Mouse (Mus musculus): ENCODE measurements around the gene Tubg2. TPM values are rescaled to one million over a fixed set of nuclear protein-coding genes. Genes with fewer than 3 reads are reported as not detected.
"Not testable (repeated sequence)": the region's sequence is repeated elsewhere in the genome, so short reads cannot be mapped to it uniquely, and the experiment has no call there.

Tubg2 gene
- polyA plus RNA-seq, 1 experiment from 2014 or later, result 3.5 TPM

DNA sequence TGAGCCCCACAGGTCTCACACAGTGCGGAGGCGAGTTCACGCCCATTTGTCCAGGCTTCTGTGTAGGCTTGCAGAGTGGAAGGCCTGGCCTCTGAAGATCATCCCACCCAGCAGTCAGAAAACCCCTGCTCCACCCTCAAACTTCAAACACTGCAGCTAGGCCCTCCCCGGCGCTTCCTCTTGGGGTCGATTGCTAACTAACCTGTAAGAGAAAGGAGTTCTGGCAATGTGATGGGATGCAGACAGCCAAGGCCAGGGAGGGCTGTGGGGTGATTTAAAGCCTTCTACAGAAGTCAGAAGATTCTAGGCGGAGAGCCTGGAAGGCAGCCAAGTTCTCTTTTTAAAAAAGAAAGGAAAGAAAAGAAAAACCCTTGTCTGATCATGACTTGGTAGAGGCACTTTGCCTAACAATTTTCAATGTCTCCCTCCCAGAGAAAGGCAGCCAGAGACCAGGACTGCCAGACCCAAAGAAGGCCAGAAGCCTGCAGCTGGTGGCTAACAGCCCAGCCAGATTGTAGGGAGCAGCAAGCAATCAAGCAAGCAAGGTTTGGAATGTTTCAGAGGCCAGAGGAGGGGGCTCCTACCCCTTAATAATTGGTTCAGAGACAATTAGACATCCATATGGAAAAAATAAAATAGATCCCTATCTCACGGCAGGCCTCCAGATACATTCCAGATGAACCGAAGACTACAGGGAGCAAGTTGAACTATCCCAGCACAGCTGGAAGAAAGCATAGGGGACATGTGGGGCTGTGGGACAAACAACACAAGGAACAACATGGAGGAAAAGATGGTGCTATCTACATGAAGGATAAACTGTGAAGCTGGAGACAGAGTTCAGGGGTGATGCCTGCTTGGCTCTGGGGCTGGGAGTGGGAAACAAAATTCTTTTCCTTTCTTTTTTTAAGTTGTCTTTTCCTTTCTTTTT, 6.3 kb upstream of the Tubg2 start:
- H3K27me3 ChIP-seq, result no peaks in the 10 kb centered on the region
- POLR2A ChIA-PET, result interaction anchor here (1.3 kb wide), 1 partner anchor 22 kb away, joined by 3 read pairs; the partner anchor contains the start of genes Cntnap1 and Plekhh3
- no peak for DNase-seq (ENCODE audit: low read depth, low spot score)
- no peak for TF ChIP-seq CTCF (IDR thresholded peaks at IDR 0.05)
- in situ Hi-C loops (cut with MboI; ENCODE audit: low pct_unique_long_range_greater_than_20kb), result no loop called here
- CTCF ChIA-PET, result interaction anchor here (0.8 to 1.1 kb wide), 2 partner anchors 10 to 22 kb away, joined by 3 read pairs; no protein-coding TSS in a partner anchor
- ATAC-seq, result no peak

DNA sequence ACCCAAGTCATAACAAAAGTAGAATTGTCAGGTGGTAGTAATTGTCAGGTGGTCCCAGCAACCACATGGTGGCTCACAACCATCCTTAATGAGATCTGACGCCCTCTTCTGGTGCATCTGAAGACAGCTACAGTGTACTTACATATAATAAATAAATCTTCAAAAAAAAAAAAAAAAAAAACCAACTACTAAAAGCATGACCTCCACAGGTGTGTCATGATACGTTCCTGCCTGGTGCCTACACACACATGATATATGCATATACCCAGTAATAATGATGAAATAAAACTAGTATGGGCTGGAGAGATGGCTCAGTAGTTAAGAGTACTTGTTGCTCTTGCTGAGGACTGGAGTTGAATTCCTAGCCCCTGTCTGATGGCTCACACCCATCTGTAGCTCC, 4.6 kb upstream of the Tubg2 start:
- DNase-seq (ENCODE audit: low read depth, low spot score), result no peak

GRCm38 (mm10) chr11:101152825-101153224, 2.9 kb upstream of the Tubg2 start:
- H3K27me3 ChIP-seq, result no peaks in the 10 kb centered on the region
- no peak for DNase-seq (ENCODE audit: low read depth, low spot score)
- POLR2A ChIA-PET, result interaction anchor here (0.7 kb wide), 1 partner anchor 147 kb away, joined by 5 read pairs; no protein-coding TSS in a partner anchor
- TF ChIP-seq CTCF (IDR thresholded peaks at IDR 0.05), result no peak
- no peak for ATAC-seq
- CTCF ChIA-PET, result interaction anchor here (0.7 to 1.3 kb wide), 5 partner anchors 11 to 48 kb away, joined by 3 to 5 read pairs (median 3); partner anchors contain the start of gene Cntnap1
- in situ Hi-C loops (cut with MboI; ENCODE audit: low pct_unique_long_range_greater_than_20kb), result no loop called here

More for the DNA sequence above, 4.6 kb upstream of the Tubg2 start:
- in situ Hi-C loops (cut with MboI; ENCODE audit: low pct_unique_long_range_greater_than_20kb), result no loop called here
- H3K27me3 ChIP-seq, result no peaks in the 10 kb centered on the region
- ATAC-seq, result no peak
- CTCF ChIA-PET, result no interaction called here
- no peak for TF ChIP-seq CTCF (IDR thresholded peaks at IDR 0.05)
- POLR2A ChIA-PET, result no interaction called here

DNA sequence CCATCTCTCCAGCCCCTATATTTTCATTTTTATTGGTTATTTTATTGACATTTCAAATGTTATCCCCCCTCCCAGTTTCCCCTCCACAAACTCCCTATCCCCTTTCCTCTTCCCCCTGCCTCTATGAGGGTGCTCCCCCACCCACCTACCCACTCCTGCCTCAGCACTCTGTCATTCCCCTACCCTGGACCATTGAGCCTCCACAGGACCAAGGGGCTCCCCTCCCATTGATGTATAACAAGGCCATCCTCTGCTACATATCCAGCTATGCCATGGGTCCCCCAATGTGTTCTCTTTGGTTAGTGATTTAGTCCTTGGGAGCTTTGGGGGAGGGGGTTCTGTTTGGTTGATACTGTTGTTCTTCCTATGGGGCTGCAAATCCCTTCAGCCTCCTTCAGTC, 1.1 kb upstream of the Tubg2 start:
- ATAC-seq (no peak), DNase-seq (ENCODE audit: low read depth, low spot score) (no peak)
- ChIA-PET POLR2A (no interaction called here), CTCF (no interaction called here)
- no peak for TF ChIP-seq CTCF (IDR thresholded peaks at IDR 0.05)
- in situ Hi-C loops (cut with MboI; ENCODE audit: low pct_unique_long_range_greater_than_20kb), result no loop called here
- no peaks in the 10 kb centered on the region for H3K27me3 ChIP-seq

- no peak for TF ChIP-seq CTCF (IDR thresholded peaks at IDR 0.05)
- ChIA-PET CTCF (no interaction called here), POLR2A (no interaction called here)
- no peak for ATAC-seq
- DNase-seq (ENCODE audit: low read depth, low spot score), result no peak
- no peaks in the 10 kb centered on the region for H3K27me3 ChIP-seq
- in situ Hi-C loops (cut with MboI; ENCODE audit: low pct_unique_long_range_greater_than_20kb), result no loop called here
Observed at GRCm38 (mm10) chr11:101155151-101155550, 556 bp upstream of the Tubg2 start.

DNA sequence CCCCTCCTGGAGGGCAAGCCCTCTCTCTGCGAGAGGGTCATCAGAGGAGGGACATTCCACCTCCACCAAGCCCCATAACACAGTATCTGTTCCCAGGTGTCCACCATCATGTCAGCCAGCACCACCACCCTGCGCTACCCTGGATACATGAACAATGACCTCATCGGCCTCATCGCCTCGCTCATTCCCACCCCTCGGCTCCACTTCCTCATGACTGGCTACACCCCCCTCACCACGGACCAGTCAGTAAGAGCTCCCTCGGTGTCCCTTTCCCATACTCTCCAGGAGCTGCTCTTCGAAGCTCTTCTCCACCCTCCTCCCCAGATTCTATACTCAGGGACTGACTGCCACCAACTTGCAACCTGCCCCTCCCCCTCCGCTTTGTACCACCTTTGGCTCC, 4.4 kb downstream of the Tubg2 start:
- POLR2A ChIA-PET, result interaction anchor here (0.6 kb wide), 1 partner anchor 121 kb away, joined by 5 read pairs; no protein-coding TSS in a partner anchor
- DNase-seq (ENCODE audit: low read depth, low spot score); H3K27me3 ChIP-seq: not testable (repeated sequence)

DNA sequence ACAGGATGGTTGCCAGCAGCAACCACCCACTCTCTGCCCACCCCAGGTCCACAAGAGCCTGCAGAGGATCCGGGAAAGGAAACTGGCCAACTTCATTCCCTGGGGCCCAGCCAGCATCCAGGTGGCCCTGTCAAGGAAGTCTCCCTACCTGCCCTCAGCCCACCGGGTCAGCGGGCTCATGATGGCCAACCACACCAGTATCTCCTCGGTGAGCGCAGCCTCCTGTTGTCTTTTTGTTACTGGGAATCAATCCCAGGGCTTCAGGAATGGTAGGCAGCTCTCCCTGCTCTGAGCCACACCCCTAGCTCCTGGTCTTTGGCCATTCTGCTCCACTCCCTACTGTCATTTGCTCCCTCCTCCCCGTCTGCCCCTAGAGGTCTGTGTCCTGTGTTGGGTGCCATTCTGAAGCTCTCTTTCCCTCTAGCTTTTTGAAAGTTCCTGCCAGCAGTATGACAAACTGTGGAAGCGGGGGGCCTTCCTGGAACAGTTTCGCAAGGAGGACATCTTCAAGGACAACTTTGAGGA, 5.3 kb downstream of the Tubg2 start:
- in situ Hi-C loops (cut with MboI; ENCODE audit: low pct_unique_long_range_greater_than_20kb); H3K27me3 ChIP-seq; POLR2A ChIA-PET; DNase-seq (ENCODE audit: low read depth, low spot score); ATAC-seq: not testable (repeated sequence)
- CTCF ChIA-PET, result interaction anchor here (1.6 kb wide), 1 partner anchor 43 kb away, joined by 3 read pairs; no protein-coding TSS in a partner anchor

More for the DNA sequence above, 4.4 kb downstream of the Tubg2 start:
- CTCF ChIA-PET; in situ Hi-C loops (cut with MboI; ENCODE audit: low pct_unique_long_range_greater_than_20kb); ATAC-seq: not testable (repeated sequence)

GRCm38 (mm10) chr11:101161551-101161950, 5.8 kb downstream of the Tubg2 start:
- CTCF ChIA-PET, result interaction anchor here (1.6 kb wide), 1 partner anchor 44 kb away, joined by 3 read pairs; no protein-coding TSS in a partner anchor
- no peak for ATAC-seq
- no peaks in the 10 kb centered on the region for H3K27me3 ChIP-seq
- POLR2A ChIA-PET, result no interaction called here
- DNase-seq (ENCODE audit: low read depth, low spot score), result no peak
- TF ChIP-seq CTCF (IDR thresholded peaks at IDR 0.05), result no peak
- in situ Hi-C loops (cut with MboI; ENCODE audit: low pct_unique_long_range_greater_than_20kb), result no loop called here

- ATAC-seq (no peak), DNase-seq (ENCODE audit: low read depth, low spot score) (no peak)
- POLR2A ChIA-PET, result no interaction called here
- in situ Hi-C loops (cut with MboI; ENCODE audit: low pct_unique_long_range_greater_than_20kb), result no loop called here
- no peak for TF ChIP-seq CTCF (IDR thresholded peaks at IDR 0.05)
- no peaks in the 10 kb centered on the region for H3K27me3 ChIP-seq
- CTCF ChIA-PET, result interaction anchor here (1.6 kb wide), 1 partner anchor 44 kb away, joined by 3 read pairs; no protein-coding TSS in a partner anchor
Observed at GRCm38 (mm10) chr11:101162301-101162700, 6.6 kb downstream of the Tubg2 start.

DNA sequence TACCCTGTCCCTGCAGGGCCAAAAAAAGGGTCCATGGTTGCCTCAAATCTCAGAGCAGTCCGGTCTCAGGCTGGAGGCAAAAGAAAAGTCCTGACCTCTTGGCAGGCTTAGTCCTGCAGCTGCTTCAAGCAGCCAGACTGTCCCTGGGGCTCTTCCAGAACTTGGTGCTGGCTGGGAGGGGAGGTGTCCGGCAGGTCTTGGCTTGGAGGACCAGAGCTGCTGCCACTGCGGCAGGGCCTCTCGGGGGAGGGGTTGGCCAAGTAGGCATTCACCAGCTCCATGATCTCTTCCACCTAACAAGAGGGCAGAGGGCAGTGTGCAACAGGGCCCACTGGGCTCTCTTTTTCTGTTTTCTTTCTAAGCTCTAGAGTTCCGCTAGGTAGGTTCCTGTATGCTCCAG, 7.1 kb downstream of the Tubg2 start:
- POLR2A ChIA-PET, result no interaction called here
- TF ChIP-seq CTCF (IDR thresholded peaks at IDR 0.05), result no peak
- no peak for ATAC-seq
- CTCF ChIA-PET, result interaction anchor here (0.6 to 1.6 kb wide), 3 partner anchors 10 to 175 kb away, joined by 3 to 5 read pairs (median 3); no protein-coding TSS in a partner anchor
- no peaks in the 10 kb centered on the region for H3K27me3 ChIP-seq
- in situ Hi-C loops (cut with MboI; ENCODE audit: low pct_unique_long_range_greater_than_20kb), result no loop called here
- no peak for DNase-seq (ENCODE audit: low read depth, low spot score)
